Mouse (Mus musculus) left cerebral cortex, postnatal 36 days (tissue): ENCODE measurements at regions not wholly inside any gene's neighbourhood (a gene's known extent, or its start where the extent isn't known, plus 50 kb on each side); places are given as distances from the start of the nearest gene placed in this dataset.

Experiments
- DNase-seq, 2 experiments: peaks; one replicate each; pipeline ENCODE4 v3.0.0; 2021 to 2022; ENCODE audit warnings: low spot score in 2 of 2, mixed read lengths in 1 of 2
- intact Hi-C: fragments of 180-260 bp; cut with DNase I; formaldehyde crosslinking; loops from one replicate; pipeline ENCODE4 v1.15.1; 2025

GRCm38 (mm10) chr12:9255661-9256486, 226.1 kb downstream of the Ttc32 start:
- intact Hi-C loops: no loop called here
- no peak for DNase-seq

- intact Hi-C loops: no loop called here
- DNase-seq: no peak
Observed at GRCm38 (mm10) chr12:9256487-9256820, 226.7 kb downstream of the Ttc32 start.

GRCm38 (mm10) chr12:9258221-9258620, 228.4 kb downstream of the Ttc32 start:
- no peak for DNase-seq
- intact Hi-C loops: no loop called here

- no peak for DNase-seq
- intact Hi-C loops: no loop called here
Observed at GRCm38 (mm10) chr12:9261662-9262061, 231.9 kb downstream of the Ttc32 start.

GRCm38 (mm10) chr12:9266221-9266620, 236.4 kb downstream of the Ttc32 start:
- no peak for DNase-seq

GRCm38 (mm10) chr12:9271484-9271883, 241.7 kb downstream of the Ttc32 start:
- intact Hi-C loops: no loop called here

More at GRCm38 (mm10) chr12:9266221-9266620, 236.4 kb downstream of the Ttc32 start:
- intact Hi-C loops: no loop called here

GRCm38 (mm10) chr12:9274181-9274580, 244.4 kb downstream of the Ttc32 start:
- no peak for DNase-seq
- intact Hi-C loops: no loop called here

More at GRCm38 (mm10) chr12:9271484-9271883, 241.7 kb downstream of the Ttc32 start:
- no peak for DNase-seq

- DNase-seq: no peak
- intact Hi-C loops: no loop called here
Observed at GRCm38 (mm10) chr12:9275697-9276096, 245.9 kb downstream of the Ttc32 start.

GRCm38 (mm10) chr12:9278735-9279134, 248.9 kb downstream of the Ttc32 start:
- intact Hi-C loops: no loop called here
- no peak for DNase-seq

GRCm38 (mm10) chr12:9279893-9280605, 250.3 kb downstream of the Ttc32 start:
- intact Hi-C loops: no loop called here
- DNase-seq: no peak

GRCm38 (mm10) chr12:9287271-9287670, 257.5 kb downstream of the Ttc32 start:
- intact Hi-C loops: no loop called here

GRCm38 (mm10) chr12:9292656-9293055, 262.9 kb downstream of the Ttc32 start:
- DNase-seq: peak; percentile 55 to 70

More at GRCm38 (mm10) chr12:9287271-9287670, 257.5 kb downstream of the Ttc32 start:
- no peak for DNase-seq

GRCm38 (mm10) chr12:9295211-9295610, 265.4 kb downstream of the Ttc32 start:
- no peak for DNase-seq
- intact Hi-C loops: no loop called here

More at GRCm38 (mm10) chr12:9292656-9293055, 262.9 kb downstream of the Ttc32 start:
- intact Hi-C loops: no loop called here

- intact Hi-C loops: no loop called here
- DNase-seq: no peak
Observed at GRCm38 (mm10) chr12:9298848-9299655, 269.3 kb downstream of the Ttc32 start.

- DNase-seq: peak in 1 of 2 experiments; percentile 12
- intact Hi-C loops: no loop called here
Observed at GRCm38 (mm10) chr12:9304146-9304545, 265.8 kb upstream of the Osr1 start.

- intact Hi-C loops: no loop called here
- no peak for DNase-seq
Observed at GRCm38 (mm10) chr12:9337891-9338672, 231.8 kb upstream of the Osr1 start.

GRCm38 (mm10) chr12:9338801-9339231, 231.1 kb upstream of the Osr1 start:
- peak; percentile 6 for DNase-seq
- intact Hi-C loops: no loop called here

- no peak for DNase-seq
- intact Hi-C loops: no loop called here
Observed at GRCm38 (mm10) chr12:9340769-9341168, 229.1 kb upstream of the Osr1 start.

GRCm38 (mm10) chr12:9345359-9345758, 224.6 kb upstream of the Osr1 start:
- intact Hi-C loops: no loop called here
- no peak for DNase-seq
